Mouse (Mus musculus): ENCODE data around the gene Cux2. TPM values are rescaled to one million over a fixed set of nuclear protein-coding genes. Genes with fewer than 3 reads are reported as not detected.
A peak's percentile ranks its signal among the peaks of the same experiment; 100 is the strongest.

The Cux2 gene
- polyA plus RNA-seq, 1 experiment from 2014 or later = 8.0 TPM

- H3K36me3 ChIP-seq = peaks cover 5% of the 10 kb centered on the region; the same call in 1 of the 2 replicates
- no peak overlapping the region for H3K4me3 ChIP-seq
- 61% methylated on average over 18 of the region's 18 CpGs for WGBS
- no peaks in the 10 kb centered on the region for H3K9me3 ChIP-seq
- no peak overlapping the region for H3K27ac ChIP-seq
- H3K27me3 ChIP-seq (ENCODE audit: insufficient read depth, poor library complexity, severe bottlenecking) = 0 out of 2 replicates have a peak, but pooled peaks cover 6% of the 10 kb centered on the region
- H3K4me1 ChIP-seq = peaks cover 41% of the 10 kb centered on the region
- no peak for DNase-seq (ENCODE audit: low spot score)
Observed at GRCm38 (mm10) chr5:122002148-122002547, 47.8 kb downstream of the Cux2 start.

GRCm38 (mm10) chr5:122001311-122001710 is 48.6 kb downstream of the Cux2 start:
- no peak for DNase-seq (ENCODE audit: low spot score)
- Histone ChIP-seq H3K27me3 (ENCODE audit: insufficient read depth, poor library complexity, severe bottlenecking) (0 out of 2 replicates have a peak, but pooled peaks cover 6% of the 10 kb centered on the region), H3K27ac (no peak overlapping the region), H3K4me1 (peaks cover 41% of the 10 kb centered on the region), H3K36me3 (peaks cover under 1% of the 10 kb centered on the region; the same call in 1 of the 2 replicates), H3K4me3 (no peak overlapping the region), H3K9me3 (no peaks in the 10 kb centered on the region)
- 86% methylated on average over 9 of the region's 9 CpGs for WGBS

- Histone ChIP-seq H3K4me1 (peaks cover 41% of the 10 kb centered on the region), H3K9me3 (no peaks in the 10 kb centered on the region), H3K27me3 (ENCODE audit: insufficient read depth, poor library complexity, severe bottlenecking) (0 out of 2 replicates have a peak, but pooled peaks cover 6% of the 10 kb centered on the region), H3K36me3 (no peaks in the 10 kb centered on the region), H3K27ac (no peak overlapping the region), H3K4me3 (no peak overlapping the region)
- DNase-seq (ENCODE audit: low spot score) = no peak
- 88% methylated on average over 16 of the region's 16 CpGs for WGBS
Observed at GRCm38 (mm10) chr5:122000381-122000780, 49.5 kb downstream of the Cux2 start.

GRCm38 (mm10) chr5:121998981-121999795 is 50.7 kb downstream of the Cux2 start:
- Histone ChIP-seq H3K27me3 (ENCODE audit: insufficient read depth, poor library complexity, severe bottlenecking) (0 out of 2 replicates have a peak, but pooled peaks cover 9% of the 10 kb centered on the region), H3K27ac (peak overlapping the region; percentile 29; the same call in 1 of the 2 replicates), H3K36me3 (no peaks in the 10 kb centered on the region), H3K4me1 (peaks cover 40% of the 10 kb centered on the region), H3K4me3 (no peak overlapping the region), H3K9me3 (no peaks in the 10 kb centered on the region)
- 52% methylated on average over 10 of the region's 10 CpGs for WGBS
- DNase-seq (ENCODE audit: low spot score) = no peak

- DNase-seq (ENCODE audit: low spot score) = no peak
- Histone ChIP-seq H3K27ac (no peak overlapping the region), H3K36me3 (no peaks in the 10 kb centered on the region), H3K4me3 (no peak overlapping the region), H3K27me3 (ENCODE audit: insufficient read depth, poor library complexity, severe bottlenecking) (0 out of 2 replicates have a peak, but pooled peaks cover 11% of the 10 kb centered on the region), H3K4me1 (peaks cover 30% of the 10 kb centered on the region), H3K9me3 (no peaks in the 10 kb centered on the region)
- 64% methylated on average over 7 of the region's 7 CpGs for WGBS
Observed at GRCm38 (mm10) chr5:121998281-121998680, 51.6 kb downstream of the Cux2 start.

- no peak for DNase-seq (ENCODE audit: low spot score)
- Histone ChIP-seq H3K4me1 (peaks cover 23% of the 10 kb centered on the region), H3K27ac (no peak overlapping the region), H3K27me3 (ENCODE audit: insufficient read depth, poor library complexity, severe bottlenecking) (0 out of 2 replicates have a peak, but pooled peaks cover 11% of the 10 kb centered on the region), H3K36me3 (no peaks in the 10 kb centered on the region), H3K4me3 (no peak overlapping the region), H3K9me3 (no peaks in the 10 kb centered on the region)
- 63% methylated on average over 6 of the region's 6 CpGs for whole genome bisulfite sequencing
Observed at GRCm38 (mm10) chr5:121996701-121997100, 53.2 kb downstream of the Cux2 start.

DNA sequence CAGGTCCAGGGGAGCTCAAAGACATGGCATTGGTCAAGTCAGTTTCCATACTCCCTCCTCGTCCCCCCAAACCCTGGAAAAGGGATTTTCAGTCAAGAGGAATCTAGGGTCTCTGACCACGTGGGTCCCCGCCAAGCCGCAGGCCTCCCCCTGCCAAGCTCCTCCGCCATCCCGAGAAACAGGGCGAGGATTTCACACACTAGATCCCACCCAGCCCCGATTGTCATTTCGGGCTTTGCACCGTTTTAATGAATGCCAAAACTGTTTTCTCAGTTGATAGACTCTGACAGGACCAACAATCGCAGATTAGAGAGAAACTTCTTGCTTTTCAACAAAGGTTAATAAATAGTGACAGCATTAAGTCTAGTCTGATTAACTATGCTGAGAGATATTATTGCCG is 55.1 kb downstream of the Cux2 start:
- Histone ChIP-seq H3K9me3 (no peaks in the 10 kb centered on the region), H3K4me3 (no peak overlapping the region), H3K4me1 (peaks cover 38% of the 10 kb centered on the region), H3K27me3 (ENCODE audit: insufficient read depth, poor library complexity, severe bottlenecking) (0 out of 2 replicates have a peak, but pooled peaks cover 5% of the 10 kb centered on the region), H3K27ac (no peak overlapping the region), H3K36me3 (no peaks in the 10 kb centered on the region)
- 82% methylated on average over 12 of the region's 12 CpGs for WGBS
- no peak for DNase-seq (ENCODE audit: low spot score)

DNA sequence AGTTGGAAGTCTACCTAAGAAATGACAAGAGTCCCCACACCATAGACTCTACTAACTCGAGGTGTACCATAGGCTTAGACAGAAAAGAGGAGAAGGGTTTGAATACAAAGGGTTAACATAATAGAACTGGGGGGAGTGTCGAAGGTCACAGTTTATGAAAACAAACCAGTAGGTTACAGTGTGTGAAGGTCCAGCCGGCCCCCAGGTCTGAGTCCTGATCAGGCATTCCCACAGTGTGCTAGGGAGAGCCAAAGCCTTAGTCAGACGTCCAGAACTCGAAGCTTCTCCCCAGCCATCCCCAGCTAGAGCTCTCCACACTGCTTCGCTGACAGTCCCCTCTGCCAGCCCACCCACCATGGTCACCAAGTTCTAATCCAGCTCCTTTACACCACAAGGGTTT is 58.0 kb downstream of the Cux2 start:
- Histone ChIP-seq H3K9me3 (no peaks in the 10 kb centered on the region), H3K27me3 (ENCODE audit: insufficient read depth, poor library complexity, severe bottlenecking) (0 out of 2 replicates have a peak, but pooled peaks cover 5% of the 10 kb centered on the region), H3K4me1 (peaks cover 41% of the 10 kb centered on the region), H3K4me3 (no peak overlapping the region), H3K27ac (0 out of 2 replicates have a peak overlapping the region, but pooled peaks have one; percentile 56), H3K36me3 (no peaks in the 10 kb centered on the region)
- 47% methylated on average over 6 of the region's 6 CpGs for WGBS
- no peak for DNase-seq (ENCODE audit: low spot score)

DNA sequence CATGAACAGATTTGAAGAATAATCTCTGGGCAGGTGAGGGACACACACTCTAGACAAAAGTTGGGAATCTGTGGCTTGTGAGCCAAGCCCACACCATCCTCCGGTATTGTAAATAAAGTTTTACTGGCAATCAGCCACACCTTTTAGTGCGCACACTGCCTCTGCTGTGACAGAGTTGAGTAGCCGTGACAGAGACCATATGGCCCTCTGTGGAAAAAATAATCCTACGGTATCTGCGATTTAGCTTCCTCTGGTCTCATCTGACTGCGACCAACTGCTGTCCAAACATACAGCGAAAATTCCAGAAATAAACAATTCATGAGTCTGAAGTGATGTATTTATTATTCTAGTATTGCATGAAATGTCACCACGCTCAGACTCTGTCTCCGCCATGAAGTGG is 64.0 kb downstream of the Cux2 start:
- WGBS = 62% methylated on average over 9 of the region's 9 CpGs
- Histone ChIP-seq H3K4me1 (peaks cover 52% of the 10 kb centered on the region), H3K27ac (peak overlapping the region; percentile 25; the same call in 1 of the 2 replicates), H3K36me3 (no peaks in the 10 kb centered on the region), H3K9me3 (no peaks in the 10 kb centered on the region), H3K4me3 (no peak overlapping the region), H3K27me3 (ENCODE audit: insufficient read depth, poor library complexity, severe bottlenecking) (no peaks in the 10 kb centered on the region)
- DNase-seq (ENCODE audit: low spot score) = no peak

- Histone ChIP-seq H3K27me3 (ENCODE audit: insufficient read depth, poor library complexity, severe bottlenecking) (peaks cover 8% of the 10 kb centered on the region), H3K4me1 (peaks cover 25% of the 10 kb centered on the region), H3K4me3 (no peak overlapping the region), H3K27ac (peak overlapping the region; percentile 44; the same call in 1 of the 2 replicates), H3K36me3 (no peaks in the 10 kb centered on the region), H3K9me3 (no peaks in the 10 kb centered on the region)
- no peak for DNase-seq (ENCODE audit: low spot score)
- WGBS = 36% methylated on average over 16 of the region's 16 CpGs
Observed at GRCm38 (mm10) chr5:121981650-121982131, 68.2 kb downstream of the Cux2 start.

DNA sequence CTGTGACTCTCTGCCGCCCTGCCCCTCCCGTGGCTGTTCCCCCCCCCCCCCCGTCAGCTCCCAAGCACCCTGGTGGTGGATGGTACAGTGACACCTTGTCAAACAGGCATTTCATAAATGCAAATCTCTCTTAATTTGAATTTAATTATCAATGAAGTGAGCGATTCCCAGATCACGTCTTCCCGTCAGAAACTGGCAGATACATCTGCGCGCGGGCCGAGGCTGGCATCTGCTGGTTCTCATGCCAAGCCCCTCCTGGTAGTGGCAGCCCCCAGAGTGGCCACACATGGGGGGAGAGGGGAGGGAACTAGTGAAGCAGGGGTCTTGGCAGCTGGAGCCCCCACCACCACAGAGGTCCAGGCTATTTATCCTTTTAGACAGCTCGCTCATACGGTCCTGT is 73.6 kb downstream of the Cux2 start:
- WGBS = 87% methylated on average over 12 of the region's 12 CpGs
- Histone ChIP-seq H3K27ac (0 out of 2 replicates have a peak overlapping the region, but pooled peaks have one; percentile 2), H3K9me3 (no peaks in the 10 kb centered on the region), H3K36me3 (0 out of 2 replicates have a peak, but pooled peaks cover 3% of the 10 kb centered on the region), H3K27me3 (ENCODE audit: insufficient read depth, poor library complexity, severe bottlenecking) (peaks cover 8% of the 10 kb centered on the region), H3K4me1 (peaks cover 23% of the 10 kb centered on the region), H3K4me3 (no peak overlapping the region)
- DNase-seq (ENCODE audit: low spot score) = no peak

GRCm38 (mm10) chr5:121973541-121973940 is 76.4 kb downstream of the Cux2 start:
- no peak overlapping the region for H3K4me3 ChIP-seq
- H3K27me3 ChIP-seq (ENCODE audit: insufficient read depth, poor library complexity, severe bottlenecking) = no peaks in the 10 kb centered on the region
- H3K9me3 ChIP-seq = no peaks in the 10 kb centered on the region
- 0 out of 2 replicates have a peak, but pooled peaks cover 3% of the 10 kb centered on the region for H3K36me3 ChIP-seq
- H3K4me1 ChIP-seq = peaks cover 23% of the 10 kb centered on the region
- H3K27ac ChIP-seq = peak overlapping the region; percentile 31; the same call in 1 of the 2 replicates
- DNase-seq (ENCODE audit: low spot score) = no peak
- WGBS = 74% methylated on average over 10 of the region's 10 CpGs

GRCm38 (mm10) chr5:121972680-121973192 is 77.2 kb downstream of the Cux2 start:
- H3K4me3 ChIP-seq = peak overlapping the region; percentile 5; the same call in 1 of the 2 replicates
- H3K36me3 ChIP-seq = 0 out of 2 replicates have a peak, but pooled peaks cover 3% of the 10 kb centered on the region
- no peak for DNase-seq (ENCODE audit: low spot score)
- 53% methylated on average over 23 of the region's 23 CpGs for WGBS
- H3K9me3 ChIP-seq = no peaks in the 10 kb centered on the region
- peaks cover 30% of the 10 kb centered on the region for H3K4me1 ChIP-seq
- no peaks in the 10 kb centered on the region for H3K27me3 ChIP-seq (ENCODE audit: insufficient read depth, poor library complexity, severe bottlenecking)
- H3K27ac ChIP-seq = peak overlapping the region; percentile 31
